Mouse (Mus musculus): ENCODE data around the gene Mrpl20.

Gene Mrpl20

DNA sequence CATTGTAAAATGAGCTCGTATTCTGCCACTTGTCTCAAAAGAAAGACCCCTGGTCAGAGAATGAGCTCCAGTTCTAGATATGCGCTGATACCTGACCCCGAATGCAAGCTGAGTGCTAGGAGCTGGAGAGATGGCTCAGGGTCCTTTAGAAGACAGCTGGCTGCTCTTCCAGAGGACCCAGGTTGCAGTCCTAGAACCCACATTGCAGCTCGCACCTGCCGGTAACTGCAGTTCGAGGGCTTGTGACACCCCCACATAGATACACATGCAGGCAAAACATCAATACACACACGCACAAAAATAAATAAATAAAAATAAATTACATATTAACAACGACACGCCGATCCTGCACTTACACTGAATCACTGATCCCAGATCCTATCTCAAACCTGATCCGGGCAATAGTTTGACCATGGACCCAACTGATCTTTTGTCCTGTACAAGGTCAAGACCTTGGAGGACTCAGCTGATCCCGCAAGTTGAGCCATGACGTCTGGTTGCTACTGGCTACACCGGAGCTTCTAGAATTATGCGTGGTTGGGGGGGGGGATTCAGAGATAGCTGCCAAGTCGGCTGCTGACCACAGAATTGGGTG lies 19.1 kb upstream of the Mrpl20 start:
- in situ Hi-C loops (cut with MboI, MseI) = no loop called here

DNA sequence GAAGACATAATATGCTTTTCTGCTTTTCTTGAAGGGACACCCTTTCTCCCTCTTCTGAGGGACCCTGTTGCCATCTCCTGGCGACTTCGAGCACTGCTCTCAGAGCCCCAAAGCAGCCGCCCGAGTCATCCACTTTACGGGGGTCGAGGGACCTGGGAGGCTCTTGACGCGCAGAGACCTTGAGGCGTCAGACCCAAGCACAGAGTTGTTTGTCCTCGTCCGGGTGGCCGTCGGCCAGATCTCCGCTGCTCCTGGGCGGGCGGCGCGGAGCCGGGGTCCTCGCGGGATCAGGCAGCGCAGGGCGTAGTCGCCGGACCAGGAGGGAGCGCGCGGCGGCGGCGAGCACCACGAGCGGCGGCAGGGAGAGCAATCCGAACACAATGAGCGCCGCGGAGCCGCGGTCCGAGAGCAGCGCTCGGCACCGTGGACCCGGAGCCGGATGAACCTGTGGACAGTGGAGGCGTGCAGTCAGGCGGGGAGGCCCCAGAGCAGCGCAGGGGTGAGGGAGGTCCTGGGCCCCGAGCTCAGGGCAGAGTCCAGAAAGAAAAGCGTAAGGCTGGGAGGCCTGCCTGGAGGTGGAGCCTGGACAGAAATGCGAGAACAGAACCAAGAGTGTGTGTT lies 18.5 kb upstream of the Mrpl20 start:
- in situ Hi-C loops (cut with MboI, MseI) = no loop called here

DNA sequence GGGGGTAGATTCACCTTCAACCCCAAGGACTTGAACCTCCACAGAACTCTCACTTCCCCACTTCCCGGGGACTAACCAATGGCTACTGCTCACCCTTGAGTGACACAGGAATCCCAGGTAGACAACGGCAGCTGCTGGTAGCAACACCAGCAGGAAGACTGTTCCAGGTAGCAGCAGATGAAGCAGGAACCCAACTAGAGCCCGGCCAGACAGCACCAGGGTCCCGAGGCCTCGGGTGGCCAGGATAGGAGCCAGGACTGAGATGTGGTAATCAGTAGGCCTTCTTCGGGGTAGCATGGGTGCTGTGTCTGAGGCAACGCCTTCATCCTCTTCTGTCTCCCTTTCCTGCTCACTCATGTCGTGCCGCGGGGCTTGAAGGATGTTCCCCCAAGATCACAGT lies 17.4 kb upstream of the Mrpl20 start:
- in situ Hi-C loops (cut with MboI, MseI) = loop anchor here (5.0 kb wide), 1 partner anchor 48 kb away; no protein-coding TSS in a partner anchor

DNA sequence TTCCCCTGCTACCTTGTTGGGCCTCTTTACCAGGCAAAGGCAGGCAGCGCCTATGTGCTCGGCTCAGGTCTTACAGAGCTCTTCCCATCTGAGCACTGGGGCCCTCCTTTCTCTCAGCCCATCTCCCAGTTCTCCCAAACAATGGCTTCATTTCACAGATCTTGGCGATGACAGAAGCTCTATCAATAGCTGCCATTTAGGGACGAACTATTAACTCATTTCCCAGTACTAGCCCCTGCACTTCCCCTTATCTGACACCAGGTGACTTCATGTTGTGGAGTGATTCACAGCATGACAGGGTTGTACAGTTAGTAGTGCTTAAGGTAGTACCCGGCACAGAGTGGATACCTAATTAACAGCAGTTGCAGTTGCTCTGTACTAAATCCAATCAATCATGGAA lies 16.9 kb upstream of the Mrpl20 start, which contains the start of gene Tmem88b:
TSS of gene Tmem88b (minus strand) at position 56 of the 400 bp plus-strand sequence.
- in situ Hi-C loops (cut with MboI, MseI) = loop anchor here (5.0 kb wide), 1 partner anchor 49 kb away; no protein-coding TSS in a partner anchor

DNA sequence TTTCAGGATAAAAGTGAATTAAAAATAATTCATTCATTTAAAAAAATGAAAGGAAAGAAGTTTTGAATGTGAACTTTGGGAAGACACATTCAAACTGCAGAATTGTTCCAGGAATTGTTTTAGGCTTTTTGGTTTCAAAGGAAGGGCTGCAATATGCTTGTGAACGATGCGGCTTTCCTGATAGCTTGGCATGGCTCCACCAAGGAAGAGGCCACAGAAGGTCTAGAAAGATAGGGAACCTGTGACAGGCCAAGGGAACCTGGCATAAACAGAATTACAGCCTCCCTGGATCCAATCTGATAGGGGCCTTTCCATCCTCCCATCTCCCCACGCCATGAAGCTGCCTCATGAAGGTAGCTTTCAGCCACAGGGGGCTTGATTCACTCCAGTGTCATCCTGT lies 14.4 kb upstream of the Mrpl20 start:
- in situ Hi-C loops (cut with MboI, MseI) = loop anchor here (5.0 kb wide), 1 partner anchor 51 kb away; no protein-coding TSS in a partner anchor

DNA sequence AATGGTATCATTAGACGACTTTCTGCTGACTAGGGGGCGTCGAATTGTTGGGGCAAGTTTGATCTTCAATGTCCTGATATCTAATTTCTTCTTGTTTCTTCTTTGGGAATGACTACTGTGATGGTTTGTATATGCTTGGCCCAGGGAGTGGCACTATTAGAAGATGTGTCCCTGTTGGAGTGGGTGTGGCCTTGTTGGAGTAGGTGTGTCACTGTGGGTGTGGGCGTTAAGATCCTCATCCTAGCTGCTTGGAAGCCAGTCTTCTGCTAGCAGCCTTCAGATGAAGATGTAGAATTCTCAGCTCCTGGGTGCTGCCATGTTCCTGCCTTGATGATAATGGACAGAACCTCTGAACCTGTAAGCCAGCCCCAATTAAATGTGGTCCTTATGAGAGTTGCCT lies 13.8 kb upstream of the Mrpl20 start:
- in situ Hi-C loops (cut with MboI, MseI) = loop anchor here (5.0 kb wide), 1 partner anchor 52 kb away; no protein-coding TSS in a partner anchor

DNA sequence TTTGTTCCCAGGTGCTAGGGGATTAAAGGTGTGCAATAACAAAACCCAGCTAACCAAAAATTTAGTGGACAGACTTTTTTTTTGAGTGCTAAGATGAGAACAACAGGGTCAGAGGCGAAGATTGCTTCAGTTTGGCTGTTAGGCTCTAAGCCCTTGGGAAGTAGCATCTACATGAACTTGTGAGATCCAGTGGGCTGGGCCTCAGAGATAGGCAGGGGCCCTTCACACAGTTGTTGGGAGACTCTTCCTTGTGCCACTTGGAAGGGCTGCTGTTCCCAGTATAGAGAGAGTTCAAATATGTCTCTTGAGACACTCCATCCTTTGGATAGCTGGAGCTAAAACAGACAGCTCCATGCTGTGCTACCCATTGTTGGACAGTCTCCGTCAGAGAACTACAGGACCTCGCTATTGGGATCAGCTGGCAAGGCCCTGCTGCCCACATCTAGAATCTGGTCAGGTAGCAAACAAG lies 12.6 kb upstream of the Mrpl20 start, which contains the start of gene Ankrd65:
TSS of gene Ankrd65 (plus strand) at position 419 of the 469 bp plus-strand sequence.
- in situ Hi-C loops (cut with MboI, MseI) = no loop called here

DNA sequence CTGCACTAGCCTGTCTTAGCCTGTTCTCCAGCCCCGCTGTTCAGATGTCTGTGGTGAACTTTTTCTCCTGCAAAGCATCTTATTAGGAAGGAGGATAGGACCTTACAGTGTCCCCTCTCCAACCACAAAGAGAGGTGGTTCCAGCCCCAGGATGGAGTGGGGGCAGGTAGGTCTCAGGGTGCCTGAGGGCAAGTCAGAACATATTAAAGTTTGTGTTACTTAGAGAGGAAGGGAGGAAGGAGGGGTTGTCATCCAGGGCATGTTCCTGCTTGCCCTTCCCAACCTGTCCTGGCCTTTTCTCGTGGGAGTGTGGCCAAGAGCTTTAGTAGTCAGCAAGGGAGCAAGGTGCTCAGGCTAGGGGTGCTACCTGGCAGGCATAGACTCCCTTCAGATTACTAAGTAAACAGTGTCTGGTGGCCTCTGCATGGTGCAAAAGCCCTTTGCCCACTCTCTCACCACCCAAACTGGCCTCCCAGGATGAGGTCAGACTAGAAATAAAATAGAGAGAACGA lies 12.0 kb upstream of the Mrpl20 start:
- in situ Hi-C loops (cut with MboI, MseI) = no loop called here

DNA sequence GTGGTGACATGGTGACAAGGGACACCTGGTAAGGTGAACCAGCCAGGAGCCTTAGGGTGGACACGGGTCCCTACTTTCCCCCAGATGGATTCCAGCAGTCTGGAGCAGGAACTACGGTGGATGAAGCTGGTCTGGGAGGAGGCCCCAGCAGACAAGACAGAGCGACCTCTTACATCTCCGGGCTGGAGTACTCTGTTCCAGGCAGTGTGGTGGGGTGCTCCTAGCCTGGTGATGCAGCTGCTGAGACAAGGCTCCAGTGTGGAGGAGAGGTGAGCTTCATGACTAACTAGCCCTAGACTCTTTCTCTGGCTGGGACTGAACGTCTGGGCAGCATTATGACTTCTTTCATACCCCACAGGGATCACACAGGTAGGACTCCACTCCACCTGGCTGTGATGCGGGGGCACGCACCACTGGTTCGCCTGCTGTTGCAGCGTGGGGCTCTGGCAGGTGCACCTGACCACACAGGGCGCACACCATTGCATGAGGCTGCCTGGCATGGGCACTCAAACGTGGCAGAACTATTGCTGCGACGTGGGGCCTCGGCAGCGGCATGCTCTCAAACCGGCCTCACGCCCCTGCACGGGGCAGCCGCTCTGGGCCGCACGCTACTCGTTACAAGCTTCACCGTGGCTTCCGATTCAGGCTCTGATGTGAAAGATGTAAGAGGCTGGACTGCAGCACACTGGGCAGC lies 11.3 kb upstream of the Mrpl20 start:
- in situ Hi-C loops (cut with MboI, MseI) = no loop called here

DNA sequence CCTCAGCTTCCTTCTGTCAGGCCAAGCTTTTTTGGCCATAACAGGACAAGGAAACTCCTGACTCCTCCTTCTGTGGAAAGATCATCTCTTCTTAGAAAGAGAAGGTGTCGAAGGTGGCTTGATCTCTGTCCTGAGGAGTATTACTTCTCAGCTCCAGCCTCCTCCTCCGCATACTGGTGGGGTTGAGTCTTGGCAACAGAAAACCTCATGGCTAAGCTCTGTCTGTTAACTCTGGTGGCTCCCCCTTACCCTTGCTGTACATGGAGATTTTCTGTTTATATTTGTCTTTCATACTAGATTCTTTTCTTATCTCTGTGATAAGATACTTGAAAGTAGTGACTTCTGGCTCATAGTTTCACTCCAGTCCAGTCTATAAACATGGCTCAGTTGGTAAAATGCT lies 8.9 kb upstream of the Mrpl20 start:
- in situ Hi-C loops (cut with MboI, MseI) = no loop called here

DNA sequence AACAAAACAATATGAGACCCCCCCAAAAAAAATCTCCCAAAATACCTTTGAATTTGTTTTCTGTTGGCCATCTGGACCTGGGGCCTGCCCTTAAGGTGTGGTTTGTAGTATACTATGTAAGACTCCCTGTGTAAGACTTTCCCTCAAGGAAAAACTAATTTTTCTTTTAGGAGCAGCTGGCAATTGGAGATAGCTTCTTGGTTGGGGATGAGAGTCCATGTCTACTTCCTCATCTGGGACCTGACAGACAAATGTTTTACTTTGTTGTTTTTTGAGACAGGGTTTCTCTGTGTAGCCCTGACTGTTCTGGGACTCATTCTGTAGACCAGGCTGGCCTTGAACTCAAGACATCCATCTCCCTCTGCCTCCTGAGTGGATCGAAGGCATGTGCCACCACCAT lies 603 bp upstream of the Mrpl20 start:
- in situ Hi-C loops (cut with MboI, MseI) = no loop called here

DNA sequence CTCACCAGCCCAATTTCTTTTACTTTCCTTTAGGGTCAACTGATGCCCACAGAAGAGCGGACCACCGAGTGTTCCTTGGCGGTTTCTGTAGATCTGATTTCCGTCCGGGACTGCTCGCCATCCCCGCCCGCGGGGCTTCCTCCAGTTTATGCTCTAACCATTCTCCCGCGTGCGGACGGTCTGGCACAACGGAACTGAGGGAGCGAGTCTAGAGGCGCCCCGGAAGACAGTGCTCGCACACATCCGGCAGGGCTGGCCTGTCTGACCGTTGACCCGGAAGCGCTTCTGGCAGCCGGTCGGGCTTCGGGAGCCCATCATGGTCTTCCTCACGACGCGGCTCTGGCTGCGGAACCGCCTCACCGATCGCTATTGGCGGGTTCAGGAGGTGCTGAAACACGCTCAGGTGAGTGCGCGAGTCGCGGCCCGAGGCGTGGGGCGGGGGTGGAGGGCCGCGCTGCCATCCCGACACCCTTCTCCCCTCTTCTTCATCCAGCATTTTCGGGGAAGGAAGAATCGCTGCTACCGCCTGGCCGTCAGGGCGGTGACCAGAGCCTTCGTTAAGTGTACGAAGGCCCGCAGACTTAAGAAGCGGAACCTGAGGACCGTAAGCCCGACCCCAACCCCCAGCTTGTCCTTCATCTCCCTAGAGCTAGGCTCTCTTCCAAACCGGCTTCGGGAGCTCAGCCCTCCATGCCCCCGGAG lies 813 bp downstream of the Mrpl20 start:
- in situ Hi-C loops (cut with MboI, MseI) = no loop called here

DNA sequence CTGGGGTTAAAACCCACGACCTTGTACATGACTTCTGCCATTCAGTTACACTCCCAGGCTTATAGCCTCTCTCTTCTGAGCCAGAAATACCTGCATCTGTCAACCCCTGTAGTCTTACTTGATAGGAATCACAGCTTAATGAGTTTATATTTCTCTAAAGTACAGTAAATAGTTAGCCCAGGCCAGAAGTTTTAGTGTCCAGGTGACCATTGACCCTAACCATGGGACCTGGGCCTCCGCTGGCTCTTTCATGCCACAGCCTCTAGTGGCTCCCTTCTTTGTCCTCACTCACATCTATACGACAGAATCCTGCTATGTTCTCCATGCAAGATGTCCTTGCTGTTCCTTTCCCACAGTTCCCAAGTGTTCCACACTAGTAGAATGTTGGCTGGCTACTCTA lies 5.2 kb downstream of the Mrpl20 start:
- in situ Hi-C loops (cut with MboI, MseI) = no loop called here

DNA sequence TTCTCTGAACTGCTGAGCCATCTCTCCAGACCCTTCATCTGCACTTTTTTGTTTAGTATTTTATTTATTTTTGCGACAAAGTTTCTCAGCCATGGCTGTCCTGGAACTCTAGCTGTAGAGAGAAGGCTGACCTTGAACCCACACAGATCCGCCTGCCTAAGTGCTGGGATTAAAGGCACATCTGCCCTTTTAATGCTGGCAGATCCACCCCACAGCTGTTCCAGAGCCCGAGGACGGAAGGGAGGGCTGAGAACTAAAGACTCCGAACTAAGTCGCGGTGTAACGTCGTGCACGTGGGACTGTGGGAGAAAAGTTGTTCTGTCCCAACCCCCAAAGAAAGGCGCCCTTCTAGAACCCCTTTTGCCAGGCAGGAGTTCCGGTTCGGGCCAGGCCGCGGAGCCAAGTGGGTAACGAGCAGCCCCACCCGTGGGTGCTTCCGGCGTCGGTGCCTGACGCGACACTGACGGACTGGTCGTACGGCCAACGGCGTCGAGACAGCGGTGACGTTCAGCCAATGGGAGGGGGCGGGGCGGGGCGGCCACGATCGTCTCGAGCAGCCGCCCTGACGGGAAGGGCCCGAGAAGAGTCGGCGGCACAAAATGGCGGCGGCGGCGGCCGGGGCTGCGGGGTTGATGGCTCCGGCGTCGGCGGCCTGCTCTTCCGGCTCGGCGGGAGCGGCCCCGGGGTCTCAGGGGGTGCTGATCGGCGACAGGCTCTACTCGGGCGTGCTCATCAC lies 9.4 kb downstream of the Mrpl20 start, which contains the start of gene Ccnl2:
TSS of gene Ccnl2 (plus strand) at position 561 of the 736 bp plus-strand sequence.
- in situ Hi-C loops (cut with MboI, MseI) = no loop called here

DNA sequence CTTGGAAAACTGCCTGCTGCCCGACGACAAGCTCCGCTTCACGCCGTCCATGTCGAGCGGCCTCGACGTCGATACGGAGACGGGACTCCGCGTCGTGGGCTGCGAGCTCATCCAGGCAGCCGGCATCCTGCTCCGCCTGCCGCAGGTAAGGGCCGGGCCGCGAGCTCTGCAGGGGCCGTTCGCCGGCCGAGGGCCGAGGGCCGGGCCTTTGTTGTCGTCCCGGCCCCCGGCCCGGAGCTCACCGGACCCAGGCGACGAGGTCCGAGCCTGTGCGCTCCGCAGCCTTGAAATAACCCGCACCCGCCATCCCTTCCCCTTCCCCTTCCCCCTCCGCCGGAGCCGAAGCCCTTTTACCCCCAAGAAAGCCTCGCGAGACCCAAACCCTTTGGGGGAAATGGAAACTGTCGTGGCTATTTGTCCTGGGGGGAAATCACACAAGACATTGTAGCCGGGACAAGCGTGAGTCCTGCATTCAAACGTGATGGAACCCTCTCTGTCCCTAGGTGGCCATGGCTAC lies 10.0 kb downstream of the Mrpl20 start:
- in situ Hi-C loops (cut with MboI, MseI) = no loop called here

DNA sequence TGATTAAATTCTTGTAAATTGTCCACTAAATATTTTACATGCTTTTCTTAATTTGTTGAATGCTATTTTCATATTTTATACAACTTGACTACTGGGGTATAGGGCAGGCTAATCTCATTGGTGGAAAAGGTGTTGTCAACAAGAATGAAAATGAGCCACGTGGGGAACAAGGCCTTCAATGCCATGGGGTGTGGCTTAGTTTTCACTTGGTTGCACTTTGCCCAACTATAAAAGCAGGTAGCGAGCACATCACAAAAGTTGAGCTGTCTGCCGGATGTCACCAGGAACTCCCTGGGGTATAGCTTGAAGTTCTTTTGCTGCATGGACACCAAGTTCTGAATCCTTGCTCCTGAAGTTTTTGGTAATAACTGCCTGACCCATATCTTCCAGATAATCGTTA lies 14.9 kb downstream of the Mrpl20 start:
- in situ Hi-C loops (cut with MboI, MseI) = no loop called here

DNA sequence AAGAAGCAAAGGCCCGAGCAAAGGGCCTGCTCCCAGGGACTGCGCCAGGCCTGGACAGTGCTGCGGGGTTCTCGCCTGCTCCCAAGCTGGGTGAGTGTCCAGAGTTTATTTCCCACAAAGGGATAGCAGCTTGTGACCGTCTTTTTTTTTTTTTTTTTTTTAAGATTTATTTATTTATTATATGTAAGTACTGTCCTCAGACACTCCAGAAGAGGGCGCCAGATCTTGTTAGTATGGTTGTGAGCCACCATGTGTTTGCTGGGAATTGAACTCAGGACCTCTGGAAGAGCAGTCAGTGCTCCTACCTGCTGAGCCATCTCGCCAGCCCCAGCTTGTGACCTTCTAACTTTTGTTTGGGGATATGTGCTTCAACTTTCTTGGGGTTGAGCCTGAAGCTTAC lies 18.3 kb downstream of the Mrpl20 start:
- in situ Hi-C loops (cut with MboI, MseI) = no loop called here

DNA sequence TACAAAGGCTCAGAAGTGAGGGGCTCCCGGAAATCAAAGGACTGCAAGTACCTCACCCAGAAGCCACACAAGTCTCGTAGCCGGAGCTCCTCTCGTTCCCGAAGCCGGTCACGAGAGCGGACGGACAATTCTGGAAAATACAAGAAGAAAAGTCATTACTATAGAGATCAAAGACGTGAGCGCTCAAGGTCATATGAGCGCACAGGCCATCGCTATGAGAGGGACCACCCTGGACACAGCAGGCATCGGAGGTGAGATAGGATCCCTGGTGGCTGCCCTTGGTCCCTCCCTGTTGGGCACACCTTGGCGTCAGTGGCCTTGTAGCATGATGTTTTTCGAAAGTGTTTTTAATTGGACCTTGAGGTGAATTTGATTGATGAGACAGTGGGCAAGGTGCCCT lies 20.8 kb downstream of the Mrpl20 start:
- in situ Hi-C loops (cut with MboI, MseI) = no loop called here

DNA sequence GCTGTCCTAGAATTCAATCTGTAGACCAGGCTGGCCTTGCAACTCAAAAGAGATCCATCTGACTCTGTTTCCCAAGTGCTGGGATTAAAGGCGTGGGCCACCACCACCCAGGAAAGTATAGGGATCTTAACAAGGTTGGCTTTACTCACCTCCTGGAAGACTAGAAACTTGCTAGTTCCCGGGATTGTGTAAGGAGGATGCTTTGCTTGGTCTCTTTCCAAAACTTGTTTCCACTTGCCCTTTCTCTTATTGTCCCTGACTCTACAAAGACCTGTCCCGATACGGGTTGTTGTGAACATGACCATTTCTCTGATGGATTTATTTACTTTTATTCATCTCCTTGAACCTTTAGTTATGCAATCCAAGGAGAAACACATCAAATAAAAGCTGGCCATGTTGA lies 27.2 kb downstream of the Mrpl20 start:
- in situ Hi-C loops (cut with MboI, MseI) = no loop called here

DNA sequence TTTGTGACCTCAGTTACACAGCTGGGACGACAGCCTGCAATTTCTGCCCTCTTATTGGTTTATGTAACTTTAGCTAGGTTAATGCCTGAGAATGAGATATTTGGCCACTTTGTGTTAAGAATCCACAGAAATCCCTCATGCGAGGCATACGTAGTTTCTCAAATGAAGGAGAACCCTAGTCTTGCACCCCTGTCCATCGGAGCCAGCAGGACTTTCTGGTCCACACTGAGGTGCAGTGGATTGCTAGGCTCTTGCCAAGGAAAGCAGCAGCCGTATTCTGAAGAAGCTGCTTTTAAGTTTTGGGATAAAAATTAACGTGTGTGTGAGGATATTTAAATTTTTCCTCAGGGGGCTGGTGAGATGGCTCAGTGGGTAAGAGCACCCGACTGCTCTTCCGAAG lies 27.9 kb downstream of the Mrpl20 start:
- in situ Hi-C loops (cut with MboI, MseI) = no loop called here
